Mouse (Mus musculus): ENCODE data around the gene 9130230L23Rik.
"Not testable (repeated sequence)": the region's sequence is repeated elsewhere in the genome, so short reads cannot be mapped to it uniquely, and the experiment has no call there.

Gene 9130230L23Rik

DNA sequence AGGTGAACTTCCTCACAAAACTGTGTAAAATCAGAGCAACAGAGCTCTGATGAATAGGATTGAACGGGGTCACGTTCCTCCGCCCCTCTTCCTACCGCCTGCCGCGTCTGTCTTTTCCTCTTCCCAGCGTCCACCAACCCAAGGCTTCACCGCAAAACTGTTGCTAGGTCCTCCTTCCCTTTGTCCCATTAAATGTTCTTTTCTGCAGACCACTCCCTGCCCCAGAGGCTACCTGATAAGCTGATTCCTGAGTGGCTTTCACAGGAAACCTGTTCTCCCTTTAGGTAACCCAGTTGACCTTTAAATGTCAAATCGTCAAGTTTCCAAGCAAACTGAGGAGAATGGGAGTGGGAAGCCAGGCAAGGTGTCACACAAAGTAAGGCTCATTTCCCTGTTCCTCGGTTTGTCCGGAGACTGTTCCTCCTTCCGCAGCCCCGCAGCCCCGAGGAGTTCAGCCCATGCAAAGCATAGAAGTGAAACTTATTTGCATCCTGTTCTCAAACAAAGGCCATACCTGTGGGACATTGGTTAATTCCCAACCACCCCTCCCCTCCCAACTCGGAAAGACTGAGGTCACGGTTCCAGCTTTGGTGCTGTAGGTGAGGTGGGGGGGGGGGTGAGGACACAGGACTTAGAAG is 1.1 kb upstream of the 9130230L23Rik start:
- no peak for DNase-seq (ENCODE audit: low spot score)

DNA sequence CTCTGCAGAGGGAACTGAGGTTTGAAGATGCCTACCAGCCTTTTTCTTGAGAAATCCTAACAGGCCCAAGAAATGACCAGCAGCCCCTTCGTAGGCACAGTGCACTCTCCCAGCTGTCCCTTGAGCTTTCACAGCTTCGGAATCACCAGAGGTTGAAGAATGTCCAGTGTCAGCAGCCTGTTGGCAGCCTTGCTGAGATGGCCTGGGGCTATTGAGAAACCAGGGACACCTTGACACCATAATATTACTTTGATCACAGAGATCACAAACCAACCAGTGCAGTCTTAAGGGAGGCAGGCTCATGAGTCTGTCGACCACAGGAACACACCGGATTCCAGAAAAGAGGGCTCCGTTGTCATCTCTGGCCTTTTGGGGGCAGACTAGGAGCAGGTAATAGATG is 2.9 kb downstream of the 9130230L23Rik start:
- no peak for DNase-seq (ENCODE audit: low spot score)

DNA sequence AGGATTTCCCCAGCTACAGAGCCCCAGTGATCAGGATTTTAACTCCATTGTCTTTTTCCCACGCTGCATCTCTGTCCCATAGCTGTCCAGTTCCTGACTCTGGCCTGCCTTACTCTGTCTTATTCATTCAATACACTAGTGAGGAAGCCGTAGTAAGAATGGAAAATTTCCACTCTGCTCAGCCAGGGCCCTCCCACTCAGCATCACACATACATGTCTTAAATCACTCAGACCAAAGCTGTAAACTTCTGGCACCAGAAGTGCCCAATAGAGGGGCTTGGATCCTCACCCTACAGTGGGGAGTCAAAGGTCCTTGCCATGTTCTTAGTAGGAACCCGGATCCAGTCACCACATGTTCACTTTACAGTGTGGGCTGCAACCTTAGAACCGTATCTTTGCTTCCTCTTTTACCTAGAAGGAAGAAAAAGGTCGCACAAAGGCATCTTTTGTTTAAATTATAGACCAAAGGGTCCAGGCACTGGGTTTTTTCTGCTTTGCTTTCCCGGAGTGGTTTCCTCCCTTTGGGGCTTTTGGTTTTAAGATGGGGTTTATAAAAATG is 3.4 kb downstream of the 9130230L23Rik start:
- DNase-seq (ENCODE audit: low spot score): no peak

DNA sequence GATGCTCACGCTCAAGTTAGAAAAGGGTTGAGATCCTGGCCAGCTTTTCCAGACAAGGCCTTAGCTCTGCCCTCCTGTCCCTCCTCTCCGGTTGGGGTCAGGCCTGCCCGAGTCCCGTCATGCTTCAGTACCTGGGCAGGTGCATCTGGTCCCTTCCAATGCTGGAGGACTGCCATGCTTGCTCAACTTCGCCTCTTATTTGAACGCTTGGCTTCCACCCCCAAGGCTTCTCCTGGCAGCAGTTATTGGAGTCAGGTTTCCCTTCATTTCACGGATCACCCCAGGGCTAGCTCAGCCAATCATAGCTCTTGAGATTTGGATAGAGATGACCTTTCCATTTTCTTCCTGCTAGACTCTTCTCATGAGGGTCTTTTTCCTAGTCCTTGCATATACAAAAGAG is 4.0 kb downstream of the 9130230L23Rik start:
- DNase-seq (ENCODE audit: low spot score): no peak

DNA sequence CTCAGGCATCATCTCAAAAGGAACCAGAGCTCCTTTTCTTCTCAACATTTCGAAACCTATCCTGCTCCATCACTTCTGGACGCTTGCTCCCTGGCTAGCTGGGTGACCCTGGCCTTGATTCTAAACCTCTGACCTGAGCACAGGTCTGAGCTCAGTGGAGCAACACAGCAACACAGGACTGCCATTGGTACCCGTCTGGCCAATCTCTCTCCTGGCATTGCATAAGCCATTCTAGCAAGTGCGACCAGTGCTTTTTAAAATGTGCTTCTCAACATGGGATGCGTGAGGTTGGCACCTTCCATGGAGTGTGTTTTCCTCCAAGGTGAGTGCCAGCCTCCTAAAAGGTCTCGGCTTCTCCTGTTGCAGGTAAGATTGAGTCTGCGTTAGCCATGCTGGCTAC is 5.0 kb downstream of the 9130230L23Rik start:
- DNase-seq (ENCODE audit: low spot score): no peak

DNA sequence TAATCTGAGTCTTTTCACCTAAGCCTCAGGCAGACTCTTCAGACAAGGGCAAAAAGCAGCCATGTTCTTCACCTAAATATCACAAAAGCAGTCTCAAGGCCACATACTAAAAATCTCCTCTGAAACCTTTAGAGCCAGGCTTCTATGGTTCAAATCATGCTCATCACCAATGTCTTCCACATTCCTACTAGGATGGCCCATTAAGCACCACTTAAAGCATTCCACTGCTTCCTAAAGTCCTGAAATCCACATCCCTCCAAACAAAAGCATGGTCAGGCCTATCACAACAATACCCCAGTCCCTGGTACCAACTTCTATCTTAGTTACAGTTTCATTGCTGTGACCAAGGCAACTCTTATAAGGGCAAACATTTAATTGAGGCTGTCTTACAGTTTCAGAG is 6.3 kb downstream of the 9130230L23Rik start:
- DNase-seq (ENCODE audit: low spot score): no peak

DNA sequence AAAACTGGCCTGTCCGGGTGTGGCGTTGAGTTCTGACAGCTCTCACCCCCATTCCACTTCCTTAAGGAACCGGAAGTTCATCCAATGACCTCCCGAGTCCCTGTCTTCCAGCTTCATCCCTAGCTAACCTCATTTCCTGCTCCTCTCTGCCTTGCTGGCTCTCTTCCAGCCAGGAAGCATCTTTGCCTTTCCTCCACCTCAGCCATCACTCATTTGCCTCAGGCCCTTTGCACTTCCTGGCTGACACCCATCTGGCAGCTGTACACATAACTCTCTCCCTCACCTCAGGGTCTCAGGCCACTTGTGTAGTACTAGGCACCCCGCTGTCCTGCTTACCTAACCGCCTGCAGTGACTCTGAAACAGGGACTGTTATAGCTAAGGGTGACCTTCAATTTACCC is 9.4 kb downstream of the 9130230L23Rik start:
- no peak for DNase-seq (ENCODE audit: low spot score)

DNA sequence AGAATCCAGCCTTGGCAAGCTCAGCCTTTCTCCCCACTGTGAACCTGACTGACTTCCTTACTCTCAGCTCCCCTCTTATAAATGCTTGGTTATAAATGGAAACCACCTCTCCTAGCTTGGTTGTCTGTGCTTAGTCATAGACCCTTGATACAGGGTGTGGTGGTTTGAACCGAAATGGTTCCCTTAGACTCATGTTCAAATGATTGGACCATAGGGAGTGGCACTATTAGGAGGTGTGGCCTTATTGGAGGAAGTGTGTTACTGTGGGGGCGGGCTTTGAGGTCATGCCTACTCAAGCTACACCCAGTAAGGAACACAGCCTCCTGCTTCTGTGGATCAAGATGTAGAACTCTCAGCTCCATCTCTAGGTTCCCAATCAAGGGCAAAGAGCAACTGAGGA is 12.9 kb downstream of the 9130230L23Rik start:
- no peak for DNase-seq (ENCODE audit: low spot score)

DNA sequence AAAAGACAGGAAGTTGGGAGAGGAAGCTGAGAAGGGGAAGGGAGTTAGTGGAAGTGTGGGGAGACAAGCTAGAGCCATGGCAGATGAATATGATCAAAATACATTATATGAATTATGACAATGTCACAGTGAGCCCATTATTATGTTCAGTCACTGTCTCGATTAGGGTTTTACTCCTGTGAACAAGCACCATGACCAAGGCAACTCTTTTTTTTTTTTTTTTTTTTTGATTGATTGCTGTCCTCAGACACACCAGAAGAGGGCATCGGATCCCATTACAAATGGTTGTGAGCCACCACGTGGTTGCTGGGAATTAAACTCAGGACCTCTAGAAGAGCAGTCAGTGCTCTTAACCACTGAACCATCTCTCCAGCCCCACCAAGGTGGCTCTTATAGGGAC is 17.1 kb downstream of the 9130230L23Rik start:
- not testable (repeated sequence) for DNase-seq (ENCODE audit: low spot score)

DNA sequence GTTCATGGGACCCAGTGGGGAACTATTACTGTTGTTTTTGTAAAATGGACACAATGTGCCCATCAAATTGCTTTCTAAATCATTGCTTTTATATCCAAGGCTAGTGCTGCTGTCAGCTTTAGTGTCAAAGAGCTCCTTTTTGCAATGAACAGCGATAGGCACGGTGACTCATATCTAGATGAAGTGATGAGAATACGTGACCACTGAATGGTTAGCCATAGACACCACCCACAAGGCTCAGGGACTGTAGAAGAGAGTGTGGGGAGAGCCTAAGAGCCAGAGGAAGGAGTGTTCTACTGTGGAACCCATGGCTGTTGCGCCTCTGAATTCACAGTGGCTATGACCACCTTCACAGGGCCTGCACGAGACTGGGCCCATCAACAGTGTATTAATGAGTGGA is 17.7 kb downstream of the 9130230L23Rik start:
- no peak for DNase-seq (ENCODE audit: low spot score)

DNA sequence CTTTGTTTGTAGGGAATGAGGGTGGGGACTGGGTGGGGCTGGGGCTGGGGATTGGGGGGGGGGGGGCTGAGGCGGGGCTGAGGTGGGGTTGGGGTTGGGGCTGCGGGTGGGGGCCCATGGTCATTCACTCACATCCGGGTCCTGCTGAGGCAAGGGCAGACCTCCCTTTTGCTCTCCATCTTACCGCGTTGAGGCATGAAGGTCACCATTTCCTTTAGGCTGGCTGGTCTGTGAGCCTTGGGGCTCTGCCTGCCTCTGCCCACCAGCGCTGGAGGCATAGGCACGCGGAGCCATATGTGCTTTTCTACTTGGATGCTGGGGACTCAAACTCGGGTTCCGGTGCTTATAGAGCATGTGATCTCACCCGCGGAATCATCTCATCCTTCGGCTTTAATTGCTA is 28.4 kb downstream of the 9130230L23Rik start:
- DNase-seq (ENCODE audit: low spot score): no peak

DNA sequence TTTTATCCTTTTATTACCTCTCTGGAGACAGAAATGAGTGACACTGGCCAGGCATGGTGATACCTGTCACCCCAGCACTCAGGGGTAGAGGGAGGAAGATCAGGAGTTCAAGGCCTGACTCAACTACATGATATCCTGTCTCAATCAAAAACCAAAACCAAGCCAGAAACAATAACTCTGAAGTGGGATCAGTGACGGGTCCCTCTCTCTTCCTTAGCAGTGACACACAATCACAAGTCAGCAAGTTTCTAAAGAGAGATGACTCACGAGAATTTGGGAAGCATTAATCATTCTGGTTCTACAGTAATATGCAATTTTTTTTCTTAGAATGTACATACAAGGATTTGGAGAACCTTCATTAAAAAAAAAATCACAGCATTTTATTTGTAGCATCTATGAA is 30.9 kb downstream of the 9130230L23Rik start:
- DNase-seq (ENCODE audit: low spot score): no peak

DNA sequence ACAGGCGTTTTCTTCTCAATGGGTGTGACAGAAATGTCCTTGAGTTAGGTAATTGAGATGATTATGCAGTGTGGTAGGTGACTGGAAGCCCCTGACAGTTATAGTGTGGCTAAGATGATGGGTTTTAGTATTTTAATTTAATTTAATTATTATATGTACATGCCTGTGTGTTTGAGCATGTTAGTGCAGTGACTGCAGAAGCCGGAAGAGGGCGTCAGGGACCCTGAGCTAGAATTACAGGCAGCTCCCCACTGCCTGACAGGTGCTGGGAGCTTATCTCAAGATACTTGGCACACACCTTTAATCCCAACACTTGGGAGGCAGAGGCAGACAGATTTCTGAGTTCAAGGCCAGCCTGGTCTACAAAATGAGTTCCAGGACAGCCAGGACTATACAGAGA is 36.1 kb downstream of the 9130230L23Rik start:
- DNase-seq (ENCODE audit: low spot score): no peak

DNA sequence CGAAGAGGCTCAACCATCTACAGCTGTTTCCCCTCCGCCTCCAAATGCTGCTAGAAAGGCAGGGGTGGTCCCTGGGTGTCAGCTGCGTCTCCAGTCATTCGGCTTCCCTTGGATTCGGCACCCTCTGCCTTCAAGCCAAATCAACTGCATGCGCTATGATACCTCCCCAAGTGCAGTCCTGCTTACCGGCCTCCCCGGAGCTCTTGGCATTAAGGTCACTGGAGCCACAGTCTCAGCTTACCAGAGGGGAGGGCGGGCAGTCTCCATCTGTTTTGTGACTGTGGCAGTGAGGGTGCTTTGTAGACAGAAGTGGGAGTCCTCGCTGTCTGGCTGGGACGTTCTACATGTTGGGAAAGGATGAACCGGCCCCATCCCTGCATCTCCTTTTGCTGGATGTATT is 37.0 kb downstream of the 9130230L23Rik start:
- no peak for DNase-seq (ENCODE audit: low spot score)

DNA sequence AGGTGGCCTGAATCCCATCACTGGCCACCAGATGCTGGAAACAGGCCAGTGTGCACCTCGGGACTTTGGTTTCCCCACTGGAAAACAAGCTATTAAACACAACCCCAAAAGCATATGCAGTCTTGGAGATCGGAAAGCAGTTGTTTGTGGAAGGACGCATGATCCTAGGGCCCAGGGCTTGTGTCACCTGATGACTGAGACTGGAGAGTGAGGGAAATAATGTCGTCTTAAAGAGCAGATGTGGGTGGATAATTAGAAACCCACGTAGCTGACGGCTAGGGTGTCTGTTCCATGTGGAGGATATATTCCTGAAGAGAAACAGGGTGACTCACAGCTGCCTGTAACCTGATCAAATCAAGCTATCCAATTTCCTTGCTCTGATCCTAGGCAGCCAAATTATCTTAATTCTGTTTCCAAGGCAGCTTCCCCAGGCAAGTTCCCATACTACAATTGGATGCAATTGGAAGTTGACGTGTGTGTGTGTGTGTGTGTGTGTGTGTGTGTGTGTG is 38.3 kb downstream of the 9130230L23Rik start:
- DNase-seq (ENCODE audit: low spot score): peak; percentile 48

DNA sequence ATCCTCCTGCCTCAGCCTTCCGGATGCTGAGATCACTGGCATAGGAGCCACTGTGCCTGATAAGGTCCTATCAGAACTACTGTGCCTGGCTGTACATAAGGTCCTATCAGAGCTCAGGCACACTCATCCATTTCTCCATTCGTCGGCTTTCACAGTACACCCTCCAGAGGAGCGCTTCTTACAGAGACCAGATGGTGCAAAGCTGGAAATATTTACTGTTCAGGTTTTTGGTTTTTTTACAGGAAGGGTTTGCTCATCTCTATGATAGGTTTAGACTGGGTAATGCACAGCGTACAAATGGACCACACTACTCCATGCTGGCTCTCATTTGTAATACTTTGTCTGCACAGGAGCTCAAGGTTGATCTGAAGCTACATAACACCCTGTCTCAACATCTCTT is 40.8 kb downstream of the 9130230L23Rik start:
- DNase-seq (ENCODE audit: low spot score): no peak

DNA sequence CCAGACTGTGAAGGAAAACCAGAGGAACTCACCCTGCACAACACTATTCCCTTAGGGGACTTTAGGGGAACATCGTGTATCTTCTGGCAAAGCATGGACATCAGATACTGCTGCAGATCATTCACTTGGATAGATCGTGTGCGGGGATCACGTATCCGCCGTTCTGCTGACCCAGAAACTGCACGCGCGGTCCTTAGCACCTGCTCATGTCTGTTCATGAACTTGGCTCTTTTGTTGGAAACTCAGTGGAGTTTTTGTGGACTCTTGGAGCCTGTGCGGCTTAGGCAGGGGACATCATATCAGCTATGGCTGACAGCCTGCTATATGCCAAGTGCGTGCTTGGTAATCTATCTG is 43.5 kb downstream of the 9130230L23Rik start:
- DNase-seq (ENCODE audit: low spot score): no peak

DNA sequence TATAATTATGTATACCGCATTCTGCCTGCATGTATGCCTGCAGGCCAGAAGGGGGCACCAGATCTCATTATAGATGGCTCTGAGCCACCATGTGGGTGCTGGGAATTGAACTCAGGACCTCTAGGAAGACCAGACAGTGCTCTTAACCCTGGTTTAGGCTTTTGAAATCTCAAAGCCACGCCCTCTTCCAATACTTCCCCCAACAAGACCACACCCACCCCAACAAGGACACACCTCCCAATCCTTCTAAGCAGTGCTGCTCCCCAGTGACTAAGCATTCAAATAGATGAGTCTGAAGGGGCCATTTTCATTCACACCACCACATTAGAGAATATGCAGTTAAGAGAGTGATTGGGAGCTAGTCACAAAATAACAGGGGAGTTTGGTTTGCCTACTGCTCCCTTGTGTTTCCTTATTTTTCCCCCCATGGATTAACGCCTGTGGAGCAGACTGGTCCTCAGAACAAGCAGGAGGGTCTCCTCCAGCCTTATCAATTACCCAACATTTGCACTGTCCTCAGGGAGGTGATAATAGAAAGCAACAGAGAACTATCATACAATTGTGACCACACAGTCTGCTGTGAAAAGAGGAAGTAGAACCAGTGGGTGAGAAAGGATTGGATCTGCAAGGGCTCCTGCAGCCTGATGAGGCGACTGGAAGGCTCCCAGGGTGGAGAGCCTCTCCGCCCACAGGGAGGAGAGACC is 44.0 kb downstream of the 9130230L23Rik start:
- DNase-seq (ENCODE audit: low spot score): no peak

DNA sequence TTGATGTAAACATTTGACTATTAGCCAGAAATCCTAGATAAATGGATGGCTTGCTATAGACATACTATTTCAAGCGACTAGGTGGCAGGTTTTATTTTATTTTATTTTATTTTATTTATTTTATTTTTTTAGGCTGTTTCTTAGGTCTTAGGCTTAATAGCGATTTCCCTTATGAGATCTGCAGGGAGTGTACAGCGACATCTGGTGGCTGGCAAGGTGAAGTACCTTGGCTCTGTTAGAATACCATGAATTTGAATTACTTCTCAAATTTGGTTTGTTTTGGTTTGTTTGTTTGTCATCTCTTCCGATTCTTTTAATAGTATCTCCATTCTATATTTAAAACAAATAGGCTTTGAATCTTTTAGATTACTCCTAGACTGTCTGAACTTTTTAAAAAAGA is 45.5 kb downstream of the 9130230L23Rik start:
- DNase-seq (ENCODE audit: low spot score): peak; percentile 62

DNA sequence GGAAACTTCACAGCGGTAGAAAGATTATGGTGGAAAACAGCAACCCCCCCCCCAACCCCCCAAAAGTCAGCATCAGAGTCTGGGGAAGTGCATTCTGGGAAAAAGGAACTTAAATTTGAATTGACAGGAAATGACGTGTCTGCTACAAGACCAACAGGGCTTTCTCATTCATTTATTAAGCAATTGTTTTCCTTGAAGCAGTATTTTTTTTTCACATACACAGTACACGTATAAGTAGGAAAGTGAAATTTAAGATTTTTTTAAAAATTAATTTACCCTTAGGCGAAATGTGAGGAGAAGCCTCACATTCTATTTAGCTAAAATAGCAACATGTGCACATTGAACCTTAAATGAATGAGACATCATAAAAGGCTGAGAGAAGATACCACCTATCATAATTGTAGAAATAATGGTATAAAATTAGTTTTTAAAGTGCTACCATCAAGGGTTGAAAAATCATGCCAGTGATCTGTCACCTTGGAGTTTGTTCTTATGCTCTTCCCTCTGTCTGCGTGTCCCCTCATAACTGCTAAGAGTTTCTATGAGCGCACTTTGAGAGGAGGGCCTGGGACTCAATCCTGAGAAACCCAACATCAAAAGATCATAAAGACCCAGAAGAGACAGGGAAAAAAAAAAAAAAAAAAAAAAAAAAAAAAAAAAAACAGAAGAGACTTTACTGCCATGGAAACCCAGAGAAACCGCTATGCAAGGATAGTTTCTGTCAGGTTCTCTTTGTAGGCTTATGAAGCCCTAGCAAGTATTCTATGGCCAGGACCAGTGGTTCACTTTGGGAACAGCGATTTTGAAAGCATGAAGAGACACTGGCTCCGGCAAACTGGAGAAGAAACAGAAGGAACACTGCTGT is 47.7 kb downstream of the 9130230L23Rik start:
- DNase-seq (ENCODE audit: low spot score): no peak

DNA sequence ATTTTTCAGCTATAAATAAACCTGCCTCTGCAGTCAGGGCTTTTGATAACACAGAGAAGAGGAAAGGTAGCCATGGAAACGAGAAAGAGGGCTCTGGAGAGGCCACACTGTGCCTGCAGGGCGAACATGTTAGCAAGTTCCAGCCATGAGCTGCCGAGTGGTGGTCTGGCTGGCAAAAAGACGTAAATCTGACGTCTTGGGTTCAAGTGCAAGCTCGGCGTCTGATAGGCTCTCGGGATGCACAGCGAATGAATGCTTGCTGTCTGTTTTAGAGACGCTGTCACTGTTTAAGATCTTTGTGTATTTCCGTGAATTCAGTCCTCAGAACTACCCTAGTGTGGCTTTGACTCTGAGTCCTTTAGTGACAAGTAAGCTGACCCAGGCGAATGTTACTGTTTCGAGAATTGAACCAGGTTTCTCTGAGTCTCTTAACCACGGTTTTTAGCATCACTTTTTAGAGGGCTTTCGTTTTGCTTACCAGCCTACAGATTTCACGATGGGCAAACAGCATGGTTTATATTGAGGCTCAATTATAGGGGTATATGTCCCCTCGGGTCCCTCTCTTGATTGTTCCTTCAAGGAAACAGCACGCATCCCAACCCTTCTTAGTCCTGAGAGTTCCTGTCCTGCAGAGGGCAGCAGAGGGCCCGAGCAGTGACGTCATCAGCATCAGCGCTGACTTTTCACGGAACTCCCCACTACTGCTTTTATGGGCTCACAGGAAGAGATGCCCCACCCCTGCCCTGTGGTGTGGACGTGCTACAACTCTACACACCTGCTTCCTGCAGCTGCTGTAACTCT is 48.5 kb downstream of the 9130230L23Rik start:
- DNase-seq (ENCODE audit: low spot score): peak; percentile 91

All from testis, postnatal 10 days (tissue).